Mouse (Mus musculus) embryonic facial prominence, embryonic 10.5 days (tissue): ENCODE data around the gene Gne. TPM values are rescaled to one million over a fixed set of nuclear protein-coding genes. Genes with fewer than 3 reads are reported as not detected.

Experiments used
- DNase-seq: peaks from one replicate; pipeline ENCODE4 v3.0.0-alpha.2; 2017; ENCODE audit warnings: low spot score
- H3K27ac ChIP-seq: fragments of 300-500 bp; sonication (generic); replicated peaks from 2 replicates; pipeline ENCODE4 v1.5.1; 2016; ENCODE audit warnings: mild to moderate bottlenecking
- H3K27me3 ChIP-seq: fragments of 300-500 bp; sonication (generic); replicated peaks from 2 replicates; pipeline ENCODE4 v1.6.1; 2016; ENCODE audit warnings: low read depth, mild to moderate bottlenecking; ENCODE audit not compliant: poor library complexity, severe bottlenecking
- H3K36me3 ChIP-seq: fragments of 300-500 bp; sonication (generic); replicated peaks from 2 replicates; pipeline ENCODE4 v1.6.1; 2016; ENCODE audit warnings: mild to moderate bottlenecking, moderate library complexity
- H3K4me1 ChIP-seq: fragments of 300-500 bp; sonication (generic); 2 replicates; pipeline ENCODE4 v1.6.1; 2016
- H3K4me3 ChIP-seq: fragments of 300-500 bp; sonication (generic); 2 replicates; pipeline ENCODE4 v1.5.1; 2016; ENCODE audit warnings: mild to moderate bottlenecking, moderate library complexity
- H3K9me3 ChIP-seq: fragments of 300-500 bp; sonication (generic); 2 replicates; pipeline ENCODE4 v1.6.1; 2016; ENCODE audit warnings: mild to moderate bottlenecking
- WGBS: fragments of 180-500 bp; shearing (Covaris S2); methylation state at CpG from one replicate; pipeline ENCODE4 v1.1.7; 2016; 5-methylcytosine and 5-hydroxymethylcytosine counted together
- polyA plus RNA-seq: library from polyadenylated mRNA; unstranded; fragments of >200 nt; fragmentation: Nextera tagmentation; extraction: Ambion mirVana; gene quantifications from 2 replicates; pipeline ENCODE4 v1.2.1, GENCODE M21; 2016

Gne gene
- polyA plus RNA-seq, 1 experiment from 2014 or later: 20.5 TPM

- peak overlapping the region; percentile 88 for H3K27ac ChIP-seq
- peak; percentile 95 for DNase-seq
- peak overlapping the region; percentile 99 for H3K4me3 ChIP-seq
- H3K9me3 ChIP-seq: no peaks in the 10 kb centered on the region
- under 1% methylated on average over 77 of the region's 77 CpGs for WGBS
- peaks cover 24% of the 10 kb centered on the region for H3K36me3 ChIP-seq
- peaks cover 18% of the 10 kb centered on the region for H3K4me1 ChIP-seq
- no peaks in the 10 kb centered on the region for H3K27me3 ChIP-seq
Measured at GRCm38 (mm10) chr4:44012376-44013367, 71.3 kb downstream of the Gne start.

GRCm38 (mm10) chr4:44011799-44012198 is 72.2 kb downstream of the Gne start:
- Histone ChIP-seq H3K4me3 (peak overlapping the region; percentile 99), H3K36me3 (peaks cover 18% of the 10 kb centered on the region), H3K27ac (peak overlapping the region; percentile 88), H3K4me1 (peaks cover 18% of the 10 kb centered on the region), H3K9me3 (no peaks in the 10 kb centered on the region), H3K27me3 (no peaks in the 10 kb centered on the region)
- WGBS: 78% methylated on average over 3 of the region's 3 CpGs
- no peak for DNase-seq

- H3K36me3 ChIP-seq: peaks cover 11% of the 10 kb centered on the region
- H3K4me3 ChIP-seq: no peak overlapping the region
- no peaks in the 10 kb centered on the region for H3K27me3 ChIP-seq
- no peak overlapping the region for H3K27ac ChIP-seq
- H3K9me3 ChIP-seq: no peaks in the 10 kb centered on the region
- no peak for DNase-seq
- 45% methylated on average over 2 of the region's 2 CpGs for WGBS
- H3K4me1 ChIP-seq: peaks cover 18% of the 10 kb centered on the region
Measured at GRCm38 (mm10) chr4:44010893-44011292, 73.1 kb downstream of the Gne start.

- Histone ChIP-seq H3K36me3 (peaks cover 6% of the 10 kb centered on the region; the same call in 1 of the 2 replicates), H3K27ac (no peak overlapping the region), H3K9me3 (no peaks in the 10 kb centered on the region), H3K4me3 (no peak overlapping the region), H3K4me1 (peaks cover 18% of the 10 kb centered on the region), H3K27me3 (no peaks in the 10 kb centered on the region)
- WGBS: 91% methylated on average over 1 of the region's 1 CpGs
- DNase-seq: no peak
Measured at GRCm38 (mm10) chr4:44010176-44010575, 73.8 kb downstream of the Gne start.

- no peak overlapping the region for H3K27ac ChIP-seq
- no peak for DNase-seq
- no peaks in the 10 kb centered on the region for H3K9me3 ChIP-seq
- no peaks in the 10 kb centered on the region for H3K36me3 ChIP-seq
- H3K4me3 ChIP-seq: no peak overlapping the region
- WGBS: 73% methylated on average over 3 of the region's 3 CpGs
- no peaks in the 10 kb centered on the region for H3K4me1 ChIP-seq
- no peaks in the 10 kb centered on the region for H3K27me3 ChIP-seq
Measured at GRCm38 (mm10) chr4:44004623-44005409, 79.2 kb downstream of the Gne start.

- H3K4me3 ChIP-seq: no peak within 1 kb of the TSS
- no peaks in the 10 kb centered on the region for H3K27me3 ChIP-seq
- H3K36me3 ChIP-seq: no peaks in the 10 kb centered on the region
- H3K27ac ChIP-seq: no peak within 1 kb of the TSS
- no peak for DNase-seq
- no peaks in the 10 kb centered on the region for H3K4me1 ChIP-seq
- H3K9me3 ChIP-seq: no peaks in the 10 kb centered on the region
- WGBS: 93% methylated on average over 5 of the region's 5 CpGs
Measured at GRCm38 (mm10) chr4:44004126-44004525, 79.9 kb downstream of the Gne start, which contains the start of gene Clta. TSS of gene Clta (plus strand) at chr4:44004452.

- no peaks in the 10 kb centered on the region for H3K4me1 ChIP-seq
Measured at GRCm38 (mm10) chr4:44003622-44004021, 80.4 kb downstream of the Gne start.

GRCm38 (mm10) chr4:43994342-43994741 is 89.6 kb downstream of the Gne start:
- WGBS: 73% methylated on average over 2 of the region's 2 CpGs

More at GRCm38 (mm10) chr4:44003622-44004021, 80.4 kb downstream of the Gne start:
- Histone ChIP-seq H3K27ac (no peak overlapping the region), H3K4me3 (no peak overlapping the region), H3K27me3 (no peaks in the 10 kb centered on the region), H3K9me3 (no peaks in the 10 kb centered on the region), H3K36me3 (no peaks in the 10 kb centered on the region)
- DNase-seq: no peak
- WGBS: 86% methylated on average over 6 of the region's 6 CpGs

GRCm38 (mm10) chr4:43993072-43993471 is 90.9 kb downstream of the Gne start:
- Histone ChIP-seq H3K9me3 (no peaks in the 10 kb centered on the region), H3K4me1 (no peaks in the 10 kb centered on the region), H3K27me3 (no peaks in the 10 kb centered on the region), H3K4me3 (no peak overlapping the region), H3K36me3 (no peaks in the 10 kb centered on the region), H3K27ac (no peak overlapping the region)
- DNase-seq: no peak
- WGBS: 93% methylated on average over 11 of the region's 11 CpGs

More at GRCm38 (mm10) chr4:43994342-43994741, 89.6 kb downstream of the Gne start:
- no peaks in the 10 kb centered on the region for H3K4me1 ChIP-seq
- no peak overlapping the region for H3K27ac ChIP-seq
- no peaks in the 10 kb centered on the region for H3K36me3 ChIP-seq
- no peak for DNase-seq
- H3K27me3 ChIP-seq: no peaks in the 10 kb centered on the region
- no peak overlapping the region for H3K4me3 ChIP-seq
- H3K9me3 ChIP-seq: no peaks in the 10 kb centered on the region

- H3K4me3 ChIP-seq: no peak overlapping the region
- no peak for DNase-seq
- H3K4me1 ChIP-seq: no peaks in the 10 kb centered on the region
- 86% methylated on average over 3 of the region's 3 CpGs for WGBS
- no peak overlapping the region for H3K27ac ChIP-seq
- peaks cover under 1% of the 10 kb centered on the region; the same call in 1 of the 2 replicates for H3K27me3 ChIP-seq
- H3K36me3 ChIP-seq: no peaks in the 10 kb centered on the region
- H3K9me3 ChIP-seq: no peaks in the 10 kb centered on the region
Measured at GRCm38 (mm10) chr4:43988976-43989375, 95.0 kb downstream of the Gne start.

GRCm38 (mm10) chr4:43984326-43984725 is 99.7 kb downstream of the Gne start:
- Histone ChIP-seq H3K4me1 (peaks cover 16% of the 10 kb centered on the region), H3K27ac (no peak overlapping the region), H3K27me3 (peaks cover 5% of the 10 kb centered on the region; the same call in 1 of the 2 replicates), H3K4me3 (no peak overlapping the region), H3K36me3 (no peaks in the 10 kb centered on the region), H3K9me3 (no peaks in the 10 kb centered on the region)
- DNase-seq: no peak
- 93% methylated on average over 19 of the region's 19 CpGs for WGBS
